Mouse (Mus musculus): ENCODE results near the gene Vash1. TPM values are rescaled to one million over a fixed set of nuclear protein-coding genes. Genes with fewer than 3 reads are reported as not detected.

Vash1 gene
- polyA plus RNA-seq, 1 experiment = 0.50 TPM

GRCm38 (mm10) chr12:86734319-86734810 lies 55.9 kb downstream of the Vash1 start, which contains the start of gene Lrrc74a:
Lrrc74a (plus strand) TSS chr12:86734369.
- Histone ChIP-seq H3K4me3 (ENCODE audit: insufficient read depth, low read length) (no peak within 1 kb of the TSS), H3K4me1 (ENCODE audit: control insufficient read depth, insufficient read depth, low read length) (no peaks in the 10 kb centered on the region; the same call in 1 of the 2 replicates), H3K27ac (ENCODE audit: insufficient read depth, low read depth, low read length) (no peak within 1 kb of the TSS)
- TF ChIP-seq POLR2A (IDR thresholded peaks at IDR 0.05; ENCODE audit: borderline replicate concordance, low read depth, low read length) (no peak), CTCF (IDR thresholded peaks at IDR 0.05; ENCODE audit: low read depth, low read length) (no peak)

Other genes starting within 250 kb of the Vash1 start
- gene Angel1, start 47.8 kb downstream of the Vash1 start, polyA plus RNA-seq (2012; ENCODE audit: insufficient read depth, insufficient read length, missing spikeins) = 2.8 and 3.3 TPM in 2 replicates
- not detected in 2 replicates for gene Lrrc74a, start 55.7 kb downstream of the Vash1 start, polyA plus RNA-seq (2012; ENCODE audit: insufficient read depth, insufficient read length, missing spikeins)
- gene Irf2bpl, start 206.1 kb downstream of the Vash1 start, polyA plus RNA-seq (2012; ENCODE audit: insufficient read depth, insufficient read length, missing spikeins) = 11.4 and 12.0 TPM in 2 replicates

Measured in bone marrow macrophage, adult 2 months (primary cell).